Mouse (Mus musculus) right cerebral cortex, postnatal 4 days (tissue): Measurements from ENCODE around the gene Tprn.
A peak's percentile ranks its signal among the peaks of the same experiment; 100 is the strongest.

Experiments
- DNase-seq: peaks from one replicate; pipeline ENCODE4 v3.0.0-alpha.2; 2022

Gene Tprn

GRCm38 (mm10) chr2:25266720-25267119 lies 4.3 kb downstream of the Tprn start:
- DNase-seq = no peak

- DNase-seq = no peak
These were observed 4.8 kb downstream of the Tprn start for GRCm38 (mm10) chr2:25267241-25267640.

- no peak for DNase-seq
These were observed 5.4 kb downstream of the Tprn start for GRCm38 (mm10) chr2:25267746-25268309.

- peak; percentile 97 for DNase-seq
These were observed 9.6 kb downstream of the Tprn start, which contains the start of the genes Ssna1 and Anapc2 for GRCm38 (mm10) chr2:25271827-25272511. TSS of gene Ssna1 (minus strand) at chr2:25272438. TSS of gene Anapc2 (plus strand) at chr2:25272478.

DNA sequence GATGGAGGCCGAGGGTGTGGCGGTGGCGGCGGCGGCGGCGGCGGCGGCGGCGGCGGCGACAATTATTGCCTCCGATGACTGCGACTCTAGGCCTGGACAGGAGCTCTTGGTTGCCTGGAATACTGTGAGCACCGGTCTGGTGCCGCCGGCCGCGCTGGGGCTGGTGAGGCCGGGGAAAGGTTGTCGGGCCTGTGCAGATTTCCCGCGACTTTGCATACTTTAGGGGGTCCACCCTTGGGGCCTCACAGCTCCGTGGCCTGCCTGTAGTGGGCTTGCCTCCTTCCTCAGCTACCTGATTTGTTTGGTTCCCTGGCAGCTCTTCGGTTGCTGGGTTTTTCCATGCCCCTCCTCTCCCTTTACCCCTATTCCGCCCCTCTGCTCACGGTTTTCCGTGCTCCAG lies 10.1 kb downstream of the Tprn start:
- no peak for DNase-seq

- no peak for DNase-seq
These were observed 10.6 kb downstream of the Tprn start for GRCm38 (mm10) chr2:25273010-25273409.

- peak; percentile 88 for DNase-seq
These were observed 16.8 kb downstream of the Tprn start for GRCm38 (mm10) chr2:25278928-25279882.

DNA sequence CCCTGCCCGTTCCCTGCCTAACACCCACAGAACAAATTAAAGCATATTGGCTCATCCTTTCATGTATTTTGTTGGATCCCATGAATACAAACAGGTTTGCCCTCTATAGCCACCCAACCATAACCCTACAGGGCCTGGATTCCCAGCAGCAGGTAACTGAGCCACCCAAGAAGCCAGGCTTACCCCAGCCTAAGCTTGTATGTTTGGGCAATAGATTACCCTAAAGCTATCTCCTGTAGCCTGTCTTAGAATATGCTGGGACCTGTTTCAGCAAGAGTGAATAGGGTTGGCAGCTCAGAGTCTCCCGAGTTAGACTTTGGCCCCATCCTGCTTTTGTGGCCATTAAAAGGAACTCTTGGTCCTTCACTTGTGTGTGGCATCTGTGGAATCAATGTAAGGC lies 23.1 kb downstream of the Tprn start:
- DNase-seq = no peak

DNA sequence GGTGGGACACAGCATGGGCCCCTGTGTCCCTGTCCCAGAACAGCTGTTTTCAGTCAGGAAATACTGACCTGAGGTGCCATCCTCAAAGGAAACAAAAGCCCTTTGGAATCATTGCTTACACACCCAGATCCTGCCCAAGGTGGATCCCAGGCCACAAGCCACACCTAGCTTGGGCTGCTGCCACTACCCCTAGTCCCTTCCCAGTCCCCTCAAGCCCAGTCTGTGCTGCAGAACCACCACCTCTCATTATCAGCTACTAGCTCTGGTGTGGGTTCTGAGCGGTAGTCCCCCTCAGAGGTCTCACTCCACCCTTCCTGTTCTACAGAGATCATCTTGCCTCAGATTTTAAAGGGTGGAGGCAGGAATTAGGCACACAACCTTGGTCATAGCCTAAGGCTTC lies 23.9 kb downstream of the Tprn start:
- no peak for DNase-seq

- DNase-seq = no peak
These were observed 24.6 kb downstream of the Tprn start for GRCm38 (mm10) chr2:25286837-25287636.

GRCm38 (mm10) chr2:25287927-25288649 lies 25.7 kb downstream of the Tprn start, which contains the start of gene Tmem210:
TSS of gene Tmem210 (plus strand) at chr2:25288145.
- no peak for DNase-seq

DNA sequence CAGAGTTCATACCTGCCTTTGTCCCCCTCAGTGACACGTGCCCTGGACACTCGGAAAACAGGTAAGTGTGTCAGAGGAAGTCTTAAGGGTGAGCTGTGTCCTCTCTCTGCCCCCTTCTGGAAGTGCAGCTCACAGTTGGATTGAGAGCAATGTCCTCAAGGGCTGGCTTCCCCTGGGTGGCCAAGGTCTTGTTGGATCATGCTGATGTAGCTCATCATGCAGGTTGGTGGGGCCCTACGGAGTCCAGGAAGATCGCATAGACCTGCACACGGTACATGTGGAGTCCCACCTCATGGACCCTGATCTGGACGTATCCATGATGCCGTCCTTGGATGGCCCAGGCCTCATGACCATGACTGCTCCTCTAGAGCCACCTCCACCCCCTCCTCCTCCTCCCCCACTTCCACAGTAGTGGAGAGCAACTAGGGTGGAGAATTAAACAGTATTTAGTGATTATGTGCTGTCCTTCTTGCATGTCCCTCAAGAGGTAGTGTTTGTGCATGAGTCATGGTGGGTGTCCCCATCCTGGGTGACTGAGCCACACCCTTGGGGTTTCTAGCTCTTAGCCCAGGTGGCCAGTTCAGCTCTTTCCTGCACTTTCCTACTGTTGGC lies 26.4 kb downstream of the Tprn start:
- DNase-seq = no peak

DNA sequence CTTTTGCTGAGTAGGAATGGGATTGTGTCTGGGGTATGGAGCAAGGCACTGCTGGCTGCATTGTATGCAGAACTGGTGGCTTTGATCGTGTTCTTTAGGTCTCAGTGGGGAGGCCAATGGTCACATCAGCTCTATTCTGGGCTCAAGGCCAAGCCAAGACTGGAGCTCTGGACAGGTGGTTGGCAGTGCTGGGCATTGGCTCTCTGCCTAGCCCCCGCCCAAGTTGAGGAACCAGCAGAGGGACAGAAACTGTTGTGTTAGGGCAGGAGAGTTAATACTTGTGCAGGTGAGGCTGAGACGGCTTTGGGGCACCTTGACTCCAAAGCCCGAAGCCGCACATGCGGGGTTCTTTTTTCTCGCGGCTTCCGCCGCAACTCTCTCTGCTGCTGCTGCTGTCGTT lies 27.2 kb downstream of the Tprn start, which contains the start of gene Lrrc26:
Gene Lrrc26, plus strand, starts transcription at position 265 of the 400 bp plus-strand sequence.
- DNase-seq = no peak

GRCm38 (mm10) chr2:25290101-25290815 lies 27.8 kb downstream of the Tprn start:
- DNase-seq = peak; percentile 67

- peak; percentile 59 for DNase-seq
These were observed 28.4 kb downstream of the Tprn start for GRCm38 (mm10) chr2:25290816-25291130.

GRCm38 (mm10) chr2:25291184-25292053 lies 29.0 kb downstream of the Tprn start:
- no peak for DNase-seq

GRCm38 (mm10) chr2:25292054-25292544 lies 29.7 kb downstream of the Tprn start:
- DNase-seq = no peak

GRCm38 (mm10) chr2:25292856-25293255 lies 30.4 kb downstream of the Tprn start:
- DNase-seq = peak; percentile 84

DNA sequence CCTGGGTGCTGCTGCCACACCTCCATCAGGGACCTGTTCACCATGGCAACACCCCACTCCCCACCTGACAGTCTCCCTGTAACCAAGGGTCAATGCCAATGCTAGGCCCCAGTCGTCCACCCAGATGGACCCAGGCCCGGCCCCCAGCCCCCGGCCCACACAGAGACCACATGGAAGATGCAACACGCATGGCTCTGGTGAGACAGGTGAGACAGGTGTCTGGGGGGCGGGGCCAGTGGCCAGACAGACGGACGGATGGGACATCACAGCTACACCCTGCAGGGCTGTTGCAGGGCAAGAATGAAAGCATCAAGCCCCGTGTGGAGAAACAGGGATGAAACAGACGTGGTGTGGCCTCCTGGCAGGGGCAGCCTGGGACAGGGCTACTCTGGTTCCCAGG lies 31.3 kb downstream of the Tprn start:
- DNase-seq = no peak

- DNase-seq = no peak
These were observed 34.7 kb downstream of the Tprn start for GRCm38 (mm10) chr2:25297093-25297492.
